ENCODE assay signal across 10 mouse cellular contexts in the genomic region with DNA sequence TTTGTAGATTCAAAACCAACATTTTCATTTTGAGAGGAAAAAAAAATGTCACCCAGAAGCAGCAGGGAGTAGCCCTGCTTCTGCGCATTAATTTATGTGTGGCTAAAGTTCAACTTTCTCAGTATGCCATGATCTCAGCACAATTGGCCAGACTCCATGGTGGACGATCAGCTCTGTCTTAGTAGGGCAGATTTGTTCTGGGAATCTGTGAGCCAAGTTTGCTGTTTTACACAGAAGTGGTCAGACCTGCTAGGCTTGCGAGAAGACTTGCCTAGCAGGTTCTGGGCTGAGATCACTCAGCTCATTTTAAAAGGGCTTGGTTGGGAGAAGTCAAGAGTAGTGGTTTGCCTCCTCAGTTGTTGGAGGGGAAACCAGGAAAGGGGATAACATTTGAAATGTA. TPM values are rescaled to one million over a fixed set of nuclear protein-coding genes. Genes with fewer than 3 reads are reported as not detected.
DNase-seq lines count a peak whose midpoint lies in the region; ATAC-seq and TF ChIP-seq lines count a peak whose summit lies in the region.
"Had no signal": no experiment of that assay in that cellular context is flagged by ENCODE, and none has a peak within 500 bp of the region (broad histone marks: within the 10 kb centered on the region; RNA-seq: fewer than 3 reads in every experiment).

No protein-coding gene starts in this region.

- no peak overlapping the region for H3K4me3 ChIP-seq in intestine, postnatal 0 days (ENCODE audit: low read depth, low read length)
- H3K4me3 ChIP-seq in lung, postnatal 0 days (ENCODE audit: low read depth, low read length): no peak overlapping the region
- H3K4me3 ChIP-seq: liver, embryonic 13.5 days had no signal

- 21% methylated on average over 3 of the region's 3 CpGs for WGBS in intestine, postnatal 0 days
- 36% methylated on average over 3 of the region's 3 CpGs for WGBS in lung, postnatal 0 days

- DNase-seq in adrenal gland, adult 2 months: peak; percentile 51
- DNase-seq in adrenal gland, postnatal 4 days (ENCODE audit: low spot score in 2 of 2): no peak
- peak; percentile 44 for DNase-seq in 3T3-L1 (ENCODE audit: low read depth, low spot score)
- peak; percentile 88 for DNase-seq in lung, postnatal 0 days (ENCODE audit: low spot score)
- no peak for DNase-seq in right cerebral cortex, postnatal 14 days
- DNase-seq in gastrocnemius, postnatal 14 days: no peak
- DNase-seq: liver, embryonic 13.5 days had no signal

- no peak overlapping the region for H3K4me2 ChIP-seq in intestine, postnatal 0 days (replicated peaks; ENCODE audit: low read depth)
- H3K4me2 ChIP-seq in lung, postnatal 0 days (replicated peaks; ENCODE audit: low read depth, low read length): no peak overlapping the region
- H3K4me2 ChIP-seq: hindbrain, embryonic 14.5 days; liver, embryonic 13.5 days had no signal

- H3K9me3 ChIP-seq in intestine, postnatal 0 days (ENCODE audit: control insufficient read depth): no peaks in the 10 kb centered on the region
- no peaks in the 10 kb centered on the region for H3K9me3 ChIP-seq in lung, postnatal 0 days (ENCODE audit: low read length)
- H3K9me3 ChIP-seq: liver, embryonic 13.5 days had no signal

- H3K27ac ChIP-seq in intestine, postnatal 0 days (ENCODE audit: low read depth, low read length): no peak overlapping the region
- peak overlapping the region; percentile 58 for H3K27ac ChIP-seq in lung, postnatal 0 days (ENCODE audit: low read length)
- H3K27ac ChIP-seq: hindbrain, embryonic 14.5 days; liver, embryonic 13.5 days had no signal

- H3K27me3 ChIP-seq in intestine, postnatal 0 days (replicated peaks; ENCODE audit: control insufficient read depth, insufficient read depth, low read length): no peaks in the 10 kb centered on the region
- no peaks in the 10 kb centered on the region for H3K27me3 ChIP-seq in lung, postnatal 0 days (replicated peaks; ENCODE audit: insufficient read depth, low read length)

- intact Hi-C loops in gastrocnemius, postnatal 14 days (cut with DNase I; ENCODE audit: low total_unique reads): no loop called here

- ATAC-seq in intestine, postnatal 0 days: peak; percentile 60; the same call in 1 of the 2 replicates
- ATAC-seq in lung, postnatal 0 days: peak; percentile 96
- no peak for ATAC-seq in erythroblast, adult 5-6 weeks (replicated peaks; ENCODE audit: low FRiP score, poor library complexity, severe bottlenecking)

- no peak overlapping the region for H3K9ac ChIP-seq in intestine, postnatal 0 days (ENCODE audit: low read depth, low read length)
- no peak overlapping the region for H3K9ac ChIP-seq in lung, postnatal 0 days (replicated peaks; ENCODE audit: low read depth)
- H3K9ac ChIP-seq: hindbrain, embryonic 14.5 days; liver, embryonic 13.5 days had no signal

- peak; percentile 95 for TF ChIP-seq EP300 in lung, postnatal 0 days (IDR thresholded peaks at IDR 0.05)

- H3K36me3 ChIP-seq in intestine, postnatal 0 days (ENCODE audit: control insufficient read depth, insufficient read depth): no peaks in the 10 kb centered on the region
- H3K36me3 ChIP-seq in lung, postnatal 0 days (ENCODE audit: insufficient read depth, low read length): no peaks in the 10 kb centered on the region
- H3K36me3 ChIP-seq: liver, embryonic 13.5 days had no signal

- no peak for TF ChIP-seq CTCF in intestine, postnatal 0 days (IDR thresholded peaks at IDR 0.05; ENCODE audit: low read depth)
- TF ChIP-seq CTCF in lung, postnatal 0 days (IDR thresholded peaks at IDR 0.05): no peak

- no peaks in the 10 kb centered on the region; the same call in 1 of the 2 replicates for H3K4me1 ChIP-seq in intestine, postnatal 0 days (replicated peaks; ENCODE audit: control insufficient read depth, insufficient read depth, low read length)
- H3K4me1 ChIP-seq in lung, postnatal 0 days (ENCODE audit: insufficient read depth, low read depth, low read length): no peaks in the 10 kb centered on the region
- H3K4me1 ChIP-seq: liver, embryonic 13.5 days had no signal

RNA-seq across cellular contexts. Expression of gene Cdkn2b, which starts 49.5 kb away (rescaled TPM):
- 10 to 100 TPM in 1 of 2 experiments, 1 to 10 TPM in 1; 6.8 to 10.3 TPM for total RNA-seq in adrenal gland, adult 2 months (2021)
- 13.6 and 20.7 TPM in 2 replicates for polyA plus RNA-seq in adrenal gland, adult 2 months (2012; rRNA removed)
- 1 to 10 TPM in 1 of 2 experiments, under 1 TPM in 1; 0.82 to 1.5 TPM for total RNA-seq in adrenal gland, postnatal 4 days (2021)
- polyA plus RNA-seq in intestine, postnatal 0 days (2015; fragmentation: Nextera tagmentation; extraction: Ambion mirVana): 65.6 and 67.2 TPM in 2 replicates
- polyA plus RNA-seq in lung, postnatal 0 days (2015; fragmentation: Nextera tagmentation; extraction: Ambion mirVana): 92.2 and 108 TPM in 2 replicates
- not detected in 2 replicates for total RNA-seq in erythroblast, adult 5-6 weeks (2015; ENCODE audit: low replicate concordance)
- not detected in 2 replicates for total RNA-seq in erythroblast, adult 5-6 weeks (2017; ENCODE audit: low replicate concordance)
- total RNA-seq in gastrocnemius, postnatal 14 days (2021): under 1 TPM; 0.16 to 0.35 TPM

Comparison
In these comparisons a context has a peak if more than half of its experiments do, and no peak if none do; other contexts are left out.
1. DNase-seq: peak in adrenal gland, adult 2 months (single experiment), 3T3-L1 (single experiment) and lung, postnatal 0 days (single experiment); none in adrenal gland, postnatal 4 days (0 of 2), right cerebral cortex, postnatal 14 days (single experiment) and gastrocnemius, postnatal 14 days (single experiment).